Mouse (Mus musculus): Measurements from ENCODE around the gene Harbi1.

Gene Harbi1

GRCm38 (mm10) chr2:91710272-91711234 lies at the start of gene Harbi1, which contains the start of gene Atg13:
Gene Harbi1 (plus strand): TSS chr2:91710852.
Gene Atg13 (minus strand): TSS chr2:91710576.
- peak; percentile 91 for DNase-seq (ENCODE audit: low read depth, low spot score)

DNA sequence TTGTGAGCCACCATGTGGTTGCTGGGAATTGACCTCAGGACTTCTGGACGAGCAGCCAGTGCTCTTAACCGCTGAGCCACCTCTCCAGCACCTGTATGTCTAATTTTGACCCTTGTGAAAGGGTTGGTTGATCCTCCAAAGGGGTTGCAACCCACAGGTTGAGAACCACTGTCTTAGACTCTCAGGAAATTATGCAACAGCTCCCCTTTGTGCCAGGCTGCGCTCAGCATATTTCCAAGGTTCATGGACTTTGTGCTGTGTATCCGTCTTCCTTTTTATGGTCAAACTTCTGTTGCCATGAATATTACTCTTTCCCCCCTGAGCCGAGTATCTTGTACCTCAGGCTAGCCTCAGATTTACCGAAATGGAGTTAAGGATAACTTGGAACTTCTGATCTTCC lies 49.7 kb upstream of the Harbi1 start:
- DNase-seq (ENCODE audit: low read depth, low spot score), result no peak

GRCm38 (mm10) chr2:91664780-91665179 lies 45.9 kb upstream of the Harbi1 start:
- DNase-seq (ENCODE audit: low read depth, low spot score), result no peak

DNA sequence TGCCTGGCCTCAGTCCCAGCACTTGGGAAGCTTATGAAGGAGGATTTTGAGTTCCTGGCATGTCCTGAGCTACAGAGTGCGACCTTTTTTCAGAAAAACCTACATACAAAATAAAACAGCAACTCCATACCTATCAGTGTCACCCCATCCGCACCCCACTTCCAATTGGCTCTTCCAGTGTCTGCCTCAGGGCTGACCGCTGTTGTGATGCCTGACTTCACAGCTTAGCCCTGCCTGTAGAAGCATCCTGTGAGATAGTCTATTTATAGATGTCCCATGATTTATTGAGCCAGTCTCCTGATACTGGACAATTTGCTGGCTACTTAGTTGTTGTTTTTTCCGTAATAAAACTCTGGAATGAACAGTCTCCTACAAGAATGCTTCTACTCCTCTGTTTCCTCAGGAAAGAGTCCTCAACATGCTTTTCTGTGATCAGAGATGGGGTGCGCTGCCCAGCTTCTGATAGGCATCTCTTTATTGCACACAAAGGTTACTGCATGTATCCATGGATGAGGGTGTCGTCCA lies 44.2 kb upstream of the Harbi1 start:
- DNase-seq (ENCODE audit: low read depth, low spot score), result no peak

DNA sequence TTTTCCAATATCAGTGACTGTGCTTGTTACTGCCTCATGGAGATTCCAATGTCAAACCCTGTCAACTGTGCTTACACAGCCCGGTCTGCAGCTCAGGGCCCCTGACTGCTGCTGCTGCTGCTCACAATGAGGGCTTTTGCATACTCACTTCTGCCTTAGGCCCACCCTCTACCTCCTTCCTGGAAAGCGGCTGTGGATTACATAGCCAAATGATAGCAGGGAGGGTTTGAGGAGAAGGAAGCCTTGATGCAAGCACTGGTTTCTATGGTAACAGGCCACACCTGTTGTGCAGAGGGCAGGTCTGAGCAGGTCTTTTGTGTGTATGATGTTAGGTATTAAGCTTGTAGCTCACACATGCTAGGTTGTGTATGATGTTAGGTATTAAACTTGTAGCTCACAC lies 42.9 kb upstream of the Harbi1 start:
- no peak for DNase-seq (ENCODE audit: low read depth, low spot score)

DNA sequence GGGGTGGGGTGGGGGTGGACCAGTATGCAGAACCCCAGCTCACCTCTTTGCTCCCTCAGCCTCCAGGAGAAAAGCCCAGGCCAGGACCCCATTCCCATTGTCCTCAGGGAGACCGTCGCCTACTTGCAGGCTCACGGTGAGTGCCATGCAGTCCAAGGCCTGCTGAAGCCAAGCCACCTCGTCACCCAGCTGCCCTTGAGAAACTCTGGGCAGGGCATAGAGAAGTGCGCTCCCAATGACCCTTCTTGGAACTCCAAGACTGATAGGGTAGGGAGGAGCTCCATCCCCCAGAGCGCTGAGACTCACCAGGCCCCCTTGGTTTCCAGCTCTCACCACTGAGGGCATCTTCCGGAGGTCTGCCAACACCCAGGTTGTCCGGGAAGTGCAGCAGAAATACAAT lies 41.3 kb upstream of the Harbi1 start:
- DNase-seq (ENCODE audit: low read depth, low spot score), result no peak

- DNase-seq (ENCODE audit: low read depth, low spot score), result no peak
Observed at GRCm38 (mm10) chr2:91670038-91670437, 40.6 kb upstream of the Harbi1 start.

DNA sequence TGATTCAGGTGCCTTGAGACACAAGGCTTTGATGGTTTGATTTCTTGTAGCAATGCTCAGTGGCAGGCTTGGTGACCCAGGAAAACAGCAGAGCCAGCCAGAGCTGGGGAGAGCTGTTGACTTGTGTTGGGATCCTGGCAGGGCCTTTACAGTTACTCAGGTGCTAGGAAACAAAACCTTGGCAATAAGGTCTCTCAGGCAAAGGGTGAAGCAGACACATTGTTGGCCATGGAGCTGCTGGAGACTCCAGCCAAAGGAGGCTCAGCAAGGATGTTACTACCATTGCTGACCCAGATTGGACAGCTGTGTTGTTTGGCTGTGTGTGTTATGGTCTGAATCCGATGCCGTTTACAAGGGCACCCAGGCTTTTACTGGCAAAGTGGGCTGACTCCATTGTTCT lies 37.1 kb upstream of the Harbi1 start:
- DNase-seq (ENCODE audit: low read depth, low spot score), result no peak

DNA sequence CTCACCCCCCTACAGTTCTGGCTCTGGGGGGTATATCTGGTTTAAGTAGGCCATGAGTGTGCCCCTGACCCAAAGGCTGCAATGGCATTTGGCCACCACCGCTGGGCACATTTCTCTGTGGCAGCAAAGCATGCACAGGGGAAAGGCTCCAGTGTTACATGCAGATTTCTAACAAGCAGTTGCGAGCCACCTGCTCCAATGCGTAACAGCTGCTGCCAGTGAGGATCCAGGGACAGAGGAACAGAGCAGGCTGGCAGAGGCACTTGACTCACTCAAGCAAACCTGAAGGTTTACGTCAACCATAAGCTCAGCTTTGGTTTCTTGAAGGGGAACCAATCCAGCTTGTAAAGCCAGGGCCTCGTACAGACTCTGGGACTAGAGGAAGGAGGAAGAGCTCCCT lies 35.8 kb upstream of the Harbi1 start:
- no peak for DNase-seq (ENCODE audit: low read depth, low spot score)

DNA sequence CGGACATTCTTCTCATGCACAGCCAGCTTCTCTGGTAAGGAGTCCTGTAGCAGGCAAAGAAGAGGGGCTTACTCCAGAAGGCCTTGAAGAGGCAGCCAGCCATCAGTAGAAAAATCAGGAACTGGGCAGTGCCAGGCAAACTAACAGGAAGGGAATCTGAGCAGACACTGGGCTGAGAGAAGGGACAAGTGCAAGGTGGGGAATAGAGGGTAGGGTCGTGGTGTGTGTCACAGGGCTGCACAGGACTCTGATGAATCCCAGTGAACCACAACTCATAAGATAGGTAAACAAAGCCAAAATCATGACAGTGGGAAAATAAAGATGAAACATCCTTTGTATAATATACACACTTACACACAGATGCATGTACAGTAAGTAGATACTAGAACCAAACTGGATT lies 34.2 kb upstream of the Harbi1 start:
- no peak for DNase-seq (ENCODE audit: low read depth, low spot score)

DNA sequence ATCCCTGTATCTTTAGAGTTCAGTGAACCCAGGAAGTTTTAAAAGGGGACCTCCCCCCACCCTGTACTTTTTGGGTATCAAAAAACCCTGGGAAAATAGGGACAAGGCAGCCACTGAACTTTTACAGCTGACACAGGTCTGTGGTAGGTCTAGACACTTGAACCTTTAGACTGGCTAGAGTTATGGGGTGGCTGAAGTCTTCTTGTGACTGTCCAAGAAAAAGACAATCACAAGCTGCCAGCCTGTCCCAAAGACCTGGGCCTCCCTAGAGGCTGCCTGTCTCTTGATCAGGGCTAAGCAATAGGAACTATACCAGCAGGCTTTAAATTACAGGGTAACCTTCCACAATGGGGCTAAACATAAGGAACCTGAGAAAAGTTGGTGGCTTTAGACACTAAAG lies 33.7 kb upstream of the Harbi1 start:
- DNase-seq (ENCODE audit: low read depth, low spot score), result no peak

GRCm38 (mm10) chr2:91682850-91683249 lies 27.8 kb upstream of the Harbi1 start:
- no peak for DNase-seq (ENCODE audit: low read depth, low spot score)

DNA sequence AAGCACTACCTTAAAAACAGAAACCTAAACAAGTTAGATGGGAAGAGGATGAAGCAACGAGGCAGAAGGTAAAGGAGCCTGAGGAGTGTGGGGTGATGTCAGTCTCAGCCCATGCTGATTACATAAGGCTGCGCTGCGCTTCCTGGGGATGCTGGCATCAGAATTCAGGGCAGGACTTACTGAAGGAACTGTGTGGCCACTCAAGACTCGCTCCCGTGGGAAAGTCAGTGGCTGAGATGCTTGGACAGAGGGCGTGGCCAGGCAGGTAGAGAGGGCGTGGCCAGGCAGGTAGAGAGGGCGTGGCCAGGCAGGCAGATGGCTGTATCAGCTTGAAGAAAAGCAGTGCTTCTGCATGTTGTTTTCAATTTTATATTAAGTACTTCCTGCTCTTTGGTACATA lies 26.7 kb upstream of the Harbi1 start:
- no peak for DNase-seq (ENCODE audit: low read depth, low spot score)

DNA sequence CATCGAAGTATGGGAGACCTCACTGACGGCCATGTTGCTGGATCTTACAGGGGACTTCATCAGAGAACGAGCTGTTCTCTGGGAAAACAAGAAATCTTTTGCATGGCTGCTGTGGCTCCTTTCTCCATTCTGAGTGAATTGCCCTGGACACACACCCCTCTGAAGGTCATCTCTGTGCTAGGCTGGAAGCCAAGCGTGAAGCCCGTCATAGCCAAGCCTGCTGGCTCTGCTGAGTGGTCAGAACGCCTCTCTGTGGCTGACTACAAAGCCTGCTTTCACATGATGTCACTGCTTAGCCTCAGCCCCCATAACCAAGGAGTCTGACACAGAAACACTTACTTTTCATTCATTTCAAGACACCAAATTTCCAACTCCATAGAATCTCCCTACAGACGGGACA lies 21.2 kb upstream of the Harbi1 start:
- DNase-seq (ENCODE audit: low read depth, low spot score), result no peak

GRCm38 (mm10) chr2:91695436-91696224 lies 15.0 kb upstream of the Harbi1 start:
- DNase-seq (ENCODE audit: low read depth, low spot score), result no peak

- DNase-seq (ENCODE audit: low read depth, low spot score), result no peak
Observed at GRCm38 (mm10) chr2:91696225-91696590, 14.4 kb upstream of the Harbi1 start.

DNA sequence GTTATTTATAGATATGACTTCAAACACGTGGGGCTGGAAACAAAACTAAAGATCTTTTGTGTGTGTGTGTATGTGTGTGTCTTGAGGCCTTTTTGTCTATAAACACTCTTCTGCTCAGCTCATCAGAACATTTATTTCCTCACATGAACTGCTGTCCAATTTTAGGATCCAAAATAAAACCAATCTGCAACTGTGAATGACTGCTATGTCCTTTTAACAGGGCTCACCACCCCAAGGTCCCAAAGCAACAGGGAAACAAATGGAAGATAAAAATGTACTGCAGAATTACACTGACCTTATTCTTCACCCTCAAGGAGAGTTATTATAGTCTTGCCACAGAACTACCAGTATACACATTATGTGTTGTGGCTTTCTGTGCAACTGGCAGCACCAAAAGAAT lies 11.4 kb upstream of the Harbi1 start:
- no peak for DNase-seq (ENCODE audit: low read depth, low spot score)

- DNase-seq (ENCODE audit: low read depth, low spot score), result no peak
Observed at GRCm38 (mm10) chr2:91701366-91701765, 9.3 kb upstream of the Harbi1 start.

- DNase-seq (ENCODE audit: low read depth, low spot score), result no peak
Observed at GRCm38 (mm10) chr2:91705736-91706135, 4.9 kb upstream of the Harbi1 start.

DNA sequence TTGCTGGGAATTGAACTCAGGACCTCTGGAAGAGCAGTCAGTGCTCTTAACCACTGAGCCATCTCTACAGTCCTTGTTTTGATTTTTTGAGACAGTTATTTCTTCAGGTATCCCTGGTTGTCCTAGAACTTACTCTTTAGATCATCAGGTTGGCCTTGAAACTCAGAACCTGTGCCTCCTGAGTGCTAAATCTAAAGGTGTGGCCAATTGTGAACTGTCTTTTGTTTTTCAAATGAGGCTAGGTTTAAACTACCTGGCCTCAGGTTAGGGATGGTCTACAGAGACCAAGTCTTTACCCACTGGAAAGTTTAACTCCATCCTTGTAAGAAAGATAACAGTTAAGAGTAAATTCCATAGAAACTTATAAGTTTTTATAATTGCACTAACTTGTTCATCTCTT lies 4.2 kb upstream of the Harbi1 start:
- DNase-seq (ENCODE audit: low read depth, low spot score), result no peak

- no peak for DNase-seq (ENCODE audit: low read depth, low spot score)
Observed at GRCm38 (mm10) chr2:91708361-91708760, 2.3 kb upstream of the Harbi1 start.

- DNase-seq (ENCODE audit: low read depth, low spot score), result no peak
Observed at GRCm38 (mm10) chr2:91711256-91711925, 739 bp downstream of the Harbi1 start.

All from retina, adult 2 months (tissue).